Mouse (Mus musculus) lung, postnatal 0 days (tissue): ENCODE measurements at regions not wholly inside any gene's neighbourhood (a gene's known extent, or its start where the extent isn't known, plus 50 kb on each side); places are given as distances from the start of the nearest gene placed in this dataset.

Experiments used
- CTCF ChIP-seq: IDR thresholded peaks from 2 replicates; pipeline ENCODE4 v1.5.1; 2016; ENCODE audit warnings: antibody characterized with exemption, mild to moderate bottlenecking
- EP300 ChIP-seq: IDR thresholded peaks from 2 replicates; pipeline ENCODE4 v1.6.1; 2016; ENCODE audit warnings: antibody characterized with exemption, mild to moderate bottlenecking, control low read depth

GRCm38 (mm10) chr4:52036765-52037353 lies 402.2 kb upstream of the Smc2 start:
- TF ChIP-seq CTCF, result no peak
- no peak for TF ChIP-seq EP300
